Comparison of ENCODE assay signal across 19 mouse cellular contexts in genomic region chr13:114060258-114060657, GRCm38 (mm10).
"Had no signal": no experiment of that assay in that cellular context is flagged by ENCODE, and none has a peak within 500 bp of the region (broad histone marks: within the 10 kb centered on the region; RNA-seq: fewer than 3 reads in every experiment).

No protein-coding gene starts in this region.

- H3K36me3 ChIP-seq: kidney, embryonic 15.5 days; limb, embryonic 12.5 days; limb, embryonic 15.5 days; midbrain, embryonic 12.5 days; midbrain, embryonic 15.5 days; neural tube, embryonic 12.5 days; stomach, embryonic 15.5 days had no signal

- H3K9me3 ChIP-seq: kidney, embryonic 15.5 days; limb, embryonic 12.5 days; limb, embryonic 15.5 days; midbrain, embryonic 12.5 days; midbrain, embryonic 15.5 days; neural tube, embryonic 12.5 days; stomach, embryonic 15.5 days had no signal

- H3K4me1 ChIP-seq: kidney, embryonic 15.5 days; limb, embryonic 12.5 days; limb, embryonic 15.5 days; midbrain, embryonic 12.5 days; midbrain, embryonic 15.5 days; neural tube, embryonic 12.5 days; stomach, embryonic 15.5 days had no signal

- H3K9ac ChIP-seq: kidney, embryonic 15.5 days; limb, embryonic 12.5 days; limb, embryonic 15.5 days; lung, embryonic 14.5 days; midbrain, embryonic 12.5 days; midbrain, embryonic 15.5 days; neural tube, embryonic 12.5 days; stomach, embryonic 15.5 days had no signal

- H3K4me2 ChIP-seq: kidney, embryonic 15.5 days; limb, embryonic 12.5 days; limb, embryonic 15.5 days; lung, embryonic 14.5 days; midbrain, embryonic 12.5 days; midbrain, embryonic 15.5 days; neural tube, embryonic 12.5 days; stomach, embryonic 15.5 days had no signal

- H3K27ac ChIP-seq: kidney, embryonic 15.5 days; limb, embryonic 12.5 days; limb, embryonic 15.5 days; macrophage; midbrain, embryonic 12.5 days; midbrain, embryonic 15.5 days; neural tube, embryonic 12.5 days; stomach, embryonic 15.5 days had no signal

- H3K27me3 ChIP-seq: kidney, embryonic 15.5 days; limb, embryonic 12.5 days; limb, embryonic 15.5 days; midbrain, embryonic 12.5 days; midbrain, embryonic 15.5 days; neural tube, embryonic 12.5 days; stomach, embryonic 15.5 days had no signal

- H3K4me3 ChIP-seq: kidney, embryonic 15.5 days; limb, embryonic 12.5 days; limb, embryonic 15.5 days; midbrain, embryonic 12.5 days; midbrain, embryonic 15.5 days; neural tube, embryonic 12.5 days; stomach, embryonic 15.5 days had no signal

- DNase-seq: kidney, adult 2 months; kidney, postnatal 10 days; kidney, postnatal 4 days; left cerebral cortex, postnatal 4 days; lung, embryonic 14.5 days; retina, postnatal 1 day; right cerebral cortex, postnatal 25 days; spleen, adult 18-20 months; thymus, postnatal 25 days had no signal

- ATAC-seq: intestine, postnatal 0 days; lung, postnatal 0 days; midbrain, embryonic 15.5 days had no signal
